Mouse (Mus musculus) brown adipose tissue, adult 24 weeks (tissue): ENCODE data around the gene Ccdc181. TPM values are rescaled to one million over a fixed set of nuclear protein-coding genes. Genes with fewer than 3 reads are reported as not detected.

Experiments used
- polyA plus RNA-seq: library from polyadenylated mRNA; stranded (reverse); fragments of >200 nt; gene quantifications from 2 replicates; pipeline ENCODE4 v1.2.4, GENCODE M21; 2012; ENCODE audit not compliant: missing spikeins, insufficient read depth, insufficient read length

The Ccdc181 gene
- polyA plus RNA-seq, 1 experiment = 7.7 TPM

Other genes starting within 250 kb of the Ccdc181 start
- 0.38 TPM in 1 of 2 replicates, not detected in the other for gene Sele, start 227.4 kb upstream of the Ccdc181 start, polyA plus RNA-seq
- 1.3 TPM in 1 of 2 replicates, not detected in the other for gene Sell, start 213.6 kb upstream of the Ccdc181 start, polyA plus RNA-seq
- gene Selp, start 160.3 kb upstream of the Ccdc181 start, polyA plus RNA-seq = 1.7 and 2.4 TPM in 2 replicates
- 0.25 and 0.40 TPM in 2 replicates for gene F5, start 123.7 kb upstream of the Ccdc181 start, polyA plus RNA-seq
- 3.5 and 4.1 TPM in 2 replicates for gene Slc19a2, start 26.5 kb upstream of the Ccdc181 start, polyA plus RNA-seq
- gene Nme7, start 28.5 kb downstream of the Ccdc181 start, polyA plus RNA-seq = 16.1 and 20.5 TPM in 2 replicates
- 15.7 and 16.9 TPM in 2 replicates for gene Blzf1, start 31.9 kb downstream of the Ccdc181 start, polyA plus RNA-seq
- gene Atp1b1, start 182.8 kb downstream of the Ccdc181 start, polyA plus RNA-seq = 18.7 and 18.9 TPM in 2 replicates